Mouse (Mus musculus): ENCODE data around the gene Ptprd. TPM values are rescaled to one million over a fixed set of nuclear protein-coding genes. Genes with fewer than 3 reads are reported as not detected.

Ptprd gene
- polyA plus RNA-seq, 1 experiment, result 1.2 TPM

GRCm38 (mm10) chr4:76350241-76350962 is 1861.4 kb downstream of the Ptprd start:
- no peak overlapping the region for H3K4me3 ChIP-seq (ENCODE audit: insufficient read depth, poor library complexity, severe bottlenecking)
- no peaks in the 10 kb centered on the region for H3K27me3 ChIP-seq (ENCODE audit: control insufficient read depth, insufficient read depth, insufficient read length)
- no peak for TF ChIP-seq MYOG (IDR thresholded peaks at IDR 0.05; ENCODE audit: control insufficient read depth, extremely low read depth, insufficient read length)
- no peak for TF ChIP-seq CEBPB (IDR thresholded peaks at IDR 0.05; ENCODE audit: low read depth)
- TF ChIP-seq MYOD1 (IDR thresholded peaks at IDR 0.05; ENCODE audit: control insufficient read depth, insufficient read length, low read depth), result no peak
- TF ChIP-seq CTCF (IDR thresholded peaks at IDR 0.05; ENCODE audit: control insufficient read depth, insufficient read depth, insufficient read length), result no peak
- no peak for TF ChIP-seq USF1 (IDR thresholded peaks at IDR 0.05; ENCODE audit: low read depth)
- TF ChIP-seq MAX (IDR thresholded peaks at IDR 0.05), result no peak
- TF ChIP-seq FOSL1 (IDR thresholded peaks at IDR 0.05; ENCODE audit: insufficient read depth, low read length, poor library complexity, severe bottlenecking), result no peak
- H3K36me3 ChIP-seq (ENCODE audit: control insufficient read depth, insufficient read depth), result no peaks in the 10 kb centered on the region
- H3K79me2 ChIP-seq (ENCODE audit: control insufficient read depth, insufficient read depth), result no peaks in the 10 kb centered on the region
- no peak overlapping the region for H3ac ChIP-seq (ENCODE audit: control insufficient read depth, insufficient read length, low read depth)
- no peaks in the 10 kb centered on the region for H3K79me3 ChIP-seq (ENCODE audit: low read depth)

GRCm38 (mm10) chr4:76344059-76344458 is 1867.7 kb downstream of the Ptprd start:
- H3K36me3 ChIP-seq (ENCODE audit: control insufficient read depth, insufficient read depth), result no peaks in the 10 kb centered on the region
- H3K27me3 ChIP-seq (ENCODE audit: control insufficient read depth, insufficient read depth, insufficient read length), result no peaks in the 10 kb centered on the region
- TF ChIP-seq CTCF (IDR thresholded peaks at IDR 0.05; ENCODE audit: control insufficient read depth, insufficient read depth, insufficient read length) (no peak), CEBPB (IDR thresholded peaks at IDR 0.05; ENCODE audit: low read depth) (no peak), MYOD1 (IDR thresholded peaks at IDR 0.05; ENCODE audit: control insufficient read depth, insufficient read length, low read depth) (no peak), MAX (IDR thresholded peaks at IDR 0.05) (no peak), USF1 (IDR thresholded peaks at IDR 0.05; ENCODE audit: low read depth) (no peak), MYOG (IDR thresholded peaks at IDR 0.05; ENCODE audit: control insufficient read depth, extremely low read depth, insufficient read length) (no peak), FOSL1 (IDR thresholded peaks at IDR 0.05; ENCODE audit: insufficient read depth, low read length, poor library complexity, severe bottlenecking) (no peak)
- no peaks in the 10 kb centered on the region for H3K79me3 ChIP-seq (ENCODE audit: low read depth)
- no peaks in the 10 kb centered on the region for H3K79me2 ChIP-seq (ENCODE audit: control insufficient read depth, insufficient read depth)
- no peak overlapping the region for H3ac ChIP-seq (ENCODE audit: control insufficient read depth, insufficient read length, low read depth)
- H3K4me3 ChIP-seq (ENCODE audit: insufficient read depth, poor library complexity, severe bottlenecking), result no peak overlapping the region

- H3K27me3 ChIP-seq (ENCODE audit: control insufficient read depth, insufficient read depth, insufficient read length), result no peaks in the 10 kb centered on the region
- TF ChIP-seq USF1 (IDR thresholded peaks at IDR 0.05; ENCODE audit: low read depth) (no peak), MYOD1 (IDR thresholded peaks at IDR 0.05; ENCODE audit: control insufficient read depth, insufficient read length, low read depth) (no peak), FOSL1 (IDR thresholded peaks at IDR 0.05; ENCODE audit: insufficient read depth, low read length, poor library complexity, severe bottlenecking) (no peak), MYOG (IDR thresholded peaks at IDR 0.05; ENCODE audit: control insufficient read depth, extremely low read depth, insufficient read length) (no peak), MAX (IDR thresholded peaks at IDR 0.05) (no peak), CEBPB (IDR thresholded peaks at IDR 0.05; ENCODE audit: low read depth) (no peak), CTCF (IDR thresholded peaks at IDR 0.05; ENCODE audit: control insufficient read depth, insufficient read depth, insufficient read length) (no peak)
- H3ac ChIP-seq (ENCODE audit: control insufficient read depth, insufficient read length, low read depth), result no peak overlapping the region
- no peak overlapping the region for H3K4me3 ChIP-seq (ENCODE audit: insufficient read depth, poor library complexity, severe bottlenecking)
- H3K79me3 ChIP-seq (ENCODE audit: low read depth), result no peaks in the 10 kb centered on the region
- H3K36me3 ChIP-seq (ENCODE audit: control insufficient read depth, insufficient read depth), result no peaks in the 10 kb centered on the region
- no peaks in the 10 kb centered on the region for H3K79me2 ChIP-seq (ENCODE audit: control insufficient read depth, insufficient read depth)
Measured at GRCm38 (mm10) chr4:76337926-76338325, 1873.8 kb downstream of the Ptprd start.

- TF ChIP-seq MYOG (IDR thresholded peaks at IDR 0.05; ENCODE audit: control insufficient read depth, extremely low read depth, insufficient read length) (no peak), MAX (IDR thresholded peaks at IDR 0.05) (no peak)
- no peak overlapping the region for H3K4me3 ChIP-seq (ENCODE audit: insufficient read depth, poor library complexity, severe bottlenecking)
Measured at GRCm38 (mm10) chr4:76327346-76327745, 1884.4 kb downstream of the Ptprd start.

GRCm38 (mm10) chr4:76325646-76326045 is 1886.1 kb downstream of the Ptprd start:
- H3K4me3 ChIP-seq (ENCODE audit: insufficient read depth, poor library complexity, severe bottlenecking), result no peak overlapping the region
- H3K79me2 ChIP-seq (ENCODE audit: control insufficient read depth, insufficient read depth), result no peaks in the 10 kb centered on the region
- H3K27me3 ChIP-seq (ENCODE audit: control insufficient read depth, insufficient read depth, insufficient read length), result no peaks in the 10 kb centered on the region
- H3K36me3 ChIP-seq (ENCODE audit: control insufficient read depth, insufficient read depth), result no peaks in the 10 kb centered on the region
- H3K79me3 ChIP-seq (ENCODE audit: low read depth), result no peaks in the 10 kb centered on the region
- no peak overlapping the region for H3ac ChIP-seq (ENCODE audit: control insufficient read depth, insufficient read length, low read depth)
- no peak for TF ChIP-seq USF1 (IDR thresholded peaks at IDR 0.05; ENCODE audit: low read depth)
- no peak for TF ChIP-seq MAX (IDR thresholded peaks at IDR 0.05)
- no peak for TF ChIP-seq MYOD1 (IDR thresholded peaks at IDR 0.05; ENCODE audit: control insufficient read depth, insufficient read length, low read depth)
- no peak for TF ChIP-seq CEBPB (IDR thresholded peaks at IDR 0.05; ENCODE audit: low read depth)
- TF ChIP-seq MYOG (IDR thresholded peaks at IDR 0.05; ENCODE audit: control insufficient read depth, extremely low read depth, insufficient read length), result no peak
- TF ChIP-seq FOSL1 (IDR thresholded peaks at IDR 0.05; ENCODE audit: insufficient read depth, low read length, poor library complexity, severe bottlenecking), result no peak
- TF ChIP-seq CTCF (IDR thresholded peaks at IDR 0.05; ENCODE audit: control insufficient read depth, insufficient read depth, insufficient read length), result no peak

More at GRCm38 (mm10) chr4:76327346-76327745, 1884.4 kb downstream of the Ptprd start:
- Histone ChIP-seq H3K79me2 (ENCODE audit: control insufficient read depth, insufficient read depth) (no peaks in the 10 kb centered on the region), H3K36me3 (ENCODE audit: control insufficient read depth, insufficient read depth) (no peaks in the 10 kb centered on the region), H3K27me3 (ENCODE audit: control insufficient read depth, insufficient read depth, insufficient read length) (no peaks in the 10 kb centered on the region), H3K79me3 (ENCODE audit: low read depth) (no peaks in the 10 kb centered on the region), H3ac (ENCODE audit: control insufficient read depth, insufficient read length, low read depth) (peak overlapping the region; percentile 2)

- no peak for TF ChIP-seq MAX (IDR thresholded peaks at IDR 0.05)
- no peak for TF ChIP-seq MYOG (IDR thresholded peaks at IDR 0.05; ENCODE audit: control insufficient read depth, extremely low read depth, insufficient read length)
- TF ChIP-seq MYOD1 (IDR thresholded peaks at IDR 0.05; ENCODE audit: control insufficient read depth, insufficient read length, low read depth), result no peak
- no peak for TF ChIP-seq CEBPB (IDR thresholded peaks at IDR 0.05; ENCODE audit: low read depth)
- no peak for TF ChIP-seq FOSL1 (IDR thresholded peaks at IDR 0.05; ENCODE audit: insufficient read depth, low read length, poor library complexity, severe bottlenecking)
- TF ChIP-seq USF1 (IDR thresholded peaks at IDR 0.05; ENCODE audit: low read depth), result no peak
- no peak for TF ChIP-seq CTCF (IDR thresholded peaks at IDR 0.05; ENCODE audit: control insufficient read depth, insufficient read depth, insufficient read length)
- Histone ChIP-seq H3K27me3 (ENCODE audit: control insufficient read depth, insufficient read depth, insufficient read length) (no peaks in the 10 kb centered on the region), H3K4me3 (ENCODE audit: insufficient read depth, poor library complexity, severe bottlenecking) (no peak overlapping the region)
Measured at GRCm38 (mm10) chr4:76324928-76325327, 1886.8 kb downstream of the Ptprd start.

More at GRCm38 (mm10) chr4:76324928-76325327, 1886.8 kb downstream of the Ptprd start:
- Histone ChIP-seq H3K79me2 (ENCODE audit: control insufficient read depth, insufficient read depth) (no peaks in the 10 kb centered on the region), H3ac (ENCODE audit: control insufficient read depth, insufficient read length, low read depth) (no peak overlapping the region), H3K79me3 (ENCODE audit: low read depth) (no peaks in the 10 kb centered on the region), H3K36me3 (ENCODE audit: control insufficient read depth, insufficient read depth) (no peaks in the 10 kb centered on the region)
